Mouse (Mus musculus): Measurements from ENCODE around the gene Kcnj1.

DNA sequence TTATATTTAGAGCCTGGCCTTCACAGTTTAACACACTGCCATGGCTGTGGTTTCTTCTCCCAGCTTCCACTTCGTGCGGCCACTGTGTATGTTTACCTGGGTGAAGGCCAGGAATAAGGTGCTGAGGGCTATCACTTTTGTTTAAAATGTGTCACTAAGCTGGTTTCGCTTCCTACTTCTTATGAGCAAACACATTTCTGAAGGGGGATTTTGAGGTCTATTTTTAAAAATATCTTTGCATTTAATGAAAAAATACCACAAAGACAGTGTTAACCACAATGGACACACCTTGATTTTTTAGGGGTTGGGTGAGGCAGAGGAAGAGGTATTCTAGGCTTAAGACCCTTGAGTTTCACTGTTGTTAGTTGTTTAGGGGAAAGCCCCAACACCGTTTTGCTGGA is 22.5 kb downstream of the Kcnj1 start:
- no peak for TF ChIP-seq CTCF (IDR thresholded peaks at IDR 0.05; ENCODE audit: low read depth)
- TF ChIP-seq EP300 (optimal IDR thresholded peaks at IDR 0.05): no peak

Measured in stomach, postnatal 0 days (tissue).